Mouse (Mus musculus) midbrain, embryonic 10.5 days (tissue): Measurements from ENCODE around the gene Senp6. TPM values are rescaled to one million over a fixed set of nuclear protein-coding genes. Genes with fewer than 3 reads are reported as not detected.
A peak's percentile ranks its signal among the peaks of the same experiment; 100 is the strongest.
"Not testable (repeated sequence)": the region's sequence is repeated elsewhere in the genome, so short reads cannot be mapped to it uniquely, and the experiment has no call there.

Source experiments
- DNase-seq: peaks from one replicate; pipeline ENCODE4 v3.0.0-alpha.2; 2017; ENCODE audit warnings: low spot score
- H3K27ac ChIP-seq: fragments of 300-500 bp; sonication (generic); replicated peaks from 2 replicates; pipeline ENCODE4 v1.5.1; 2016; ENCODE audit warnings: mild to moderate bottlenecking
- H3K27me3 ChIP-seq: fragments of 300-500 bp; sonication (generic); 2 replicates; pipeline ENCODE4 v1.6.1; 2016; ENCODE audit warnings: low read depth, mild to moderate bottlenecking; ENCODE audit not compliant: poor library complexity, severe bottlenecking
- H3K36me3 ChIP-seq: fragments of 300-500 bp; sonication (generic); 2 replicates; pipeline ENCODE4 v1.6.1; 2016; ENCODE audit warnings: mild to moderate bottlenecking, moderate library complexity
- H3K4me1 ChIP-seq: fragments of 300-500 bp; sonication (generic); 2 replicates; pipeline ENCODE4 v1.6.1; 2016
- H3K4me3 ChIP-seq: fragments of 300-500 bp; sonication (generic); 2 replicates; pipeline ENCODE4 v1.5.1; 2016; ENCODE audit warnings: mild to moderate bottlenecking, moderate library complexity
- H3K9me3 ChIP-seq: fragments of 300-500 bp; sonication (generic); replicated peaks from 2 replicates; pipeline ENCODE4 v1.6.1; 2016; ENCODE audit warnings: mild to moderate bottlenecking
- WGBS: fragments of 180-500 bp; shearing (Covaris S2); methylation state at CpG from one replicate; pipeline ENCODE4 v1.1.7; 2016; 5-methylcytosine and 5-hydroxymethylcytosine counted together
- polyA plus RNA-seq: library from polyadenylated mRNA; unstranded; fragments of >200 nt; fragmentation: Nextera tagmentation; extraction: Ambion mirVana; gene quantifications from 2 replicates; pipeline ENCODE4 v1.2.1, GENCODE M21; 2016

Senp6 gene
- polyA plus RNA-seq = 43.1 and 47.9 TPM in 2 replicates

DNA sequence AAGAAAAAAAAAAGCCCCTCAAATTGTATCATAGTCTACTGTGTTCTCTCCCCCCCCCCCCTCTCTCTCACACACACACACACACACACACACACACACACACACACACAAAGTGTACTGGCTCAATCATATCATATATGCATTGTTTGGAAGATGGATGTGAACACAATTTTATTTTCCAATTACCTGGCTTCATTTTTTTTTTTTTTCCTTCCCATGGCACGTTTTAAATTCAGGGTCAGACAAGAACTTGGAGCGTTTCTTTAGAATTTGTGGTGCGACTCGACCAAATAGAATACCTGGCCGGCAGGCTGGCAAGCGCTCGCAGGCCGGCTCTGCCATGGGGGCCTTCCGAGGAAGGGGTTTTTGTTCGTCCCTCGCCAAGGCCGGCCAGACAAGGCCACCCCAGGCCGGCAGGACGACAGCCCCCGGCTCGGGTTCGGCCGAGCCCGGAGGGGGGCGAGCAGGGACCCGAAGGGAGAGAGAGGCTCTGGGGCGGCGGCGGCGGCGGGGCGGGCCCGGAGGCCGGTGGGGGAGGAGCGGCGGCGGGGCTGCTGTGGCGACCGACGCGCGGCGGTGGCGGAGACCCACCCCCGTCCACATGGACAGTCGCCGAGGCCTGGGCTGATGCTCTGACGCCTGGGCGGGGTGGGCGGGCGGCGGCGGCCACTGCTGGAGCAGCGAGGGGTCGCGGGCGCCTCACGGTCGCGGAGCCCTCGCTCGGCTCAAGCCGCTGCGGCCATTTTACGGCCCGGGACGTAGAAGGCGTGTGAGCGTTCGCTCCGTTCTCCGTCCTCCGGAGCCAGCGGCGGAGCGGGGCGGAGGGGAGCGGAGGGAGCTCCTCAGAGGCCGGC, at the start of gene Senp6:
Gene Senp6, plus strand, starts transcription at position 537 of the 854 bp plus-strand sequence.
- under 1% methylated on average over 57 of the region's 74 CpGs for WGBS
- Histone ChIP-seq H3K4me3 (peak within 1 kb of the TSS; percentile 98), H3K27me3 (no peaks in the 10 kb centered on the region), H3K9me3 (peaks cover 11% of the 10 kb centered on the region), H3K27ac (peak within 1 kb of the TSS; percentile 100), H3K4me1 (peaks cover 19% of the 10 kb centered on the region), H3K36me3 (peaks cover 3% of the 10 kb centered on the region; the same call in 1 of the 2 replicates)
- DNase-seq = peak; percentile 88

DNA sequence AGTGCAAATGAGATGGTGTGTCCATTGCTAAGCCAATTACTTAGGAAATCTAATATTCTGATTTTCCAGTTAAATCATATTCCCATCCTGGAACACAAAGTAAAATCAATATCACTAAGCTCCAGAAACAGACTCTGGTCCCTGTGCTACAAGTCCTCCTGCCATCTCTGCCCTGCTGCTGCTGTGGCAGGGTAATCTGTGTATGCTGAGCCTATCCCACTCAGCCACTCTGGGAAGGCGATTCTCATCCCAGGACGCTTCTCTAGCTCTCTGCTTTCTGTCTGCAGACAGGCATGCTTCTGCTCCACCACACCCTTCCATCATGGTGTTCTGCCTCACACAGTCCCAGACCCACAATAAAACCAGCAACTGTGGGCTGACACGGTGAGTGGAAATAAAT, 46.3 kb upstream of the Senp6 start:
- Histone ChIP-seq H3K9me3 (no peaks in the 10 kb centered on the region), H3K4me1 (0 out of 2 replicates have a peak, but pooled peaks cover 3% of the 10 kb centered on the region), H3K4me3 (no peak overlapping the region), H3K27ac (no peak overlapping the region), H3K27me3 (no peaks in the 10 kb centered on the region), H3K36me3 (no peaks in the 10 kb centered on the region)
- no peak for DNase-seq
- 71% methylated on average over 3 of the region's 3 CpGs for WGBS

GRCm38 (mm10) chr9:80021648-80022047, 45.1 kb upstream of the Senp6 start:
- Histone ChIP-seq H3K36me3 (no peaks in the 10 kb centered on the region), H3K27ac (no peak overlapping the region), H3K4me3 (no peak overlapping the region), H3K9me3 (no peaks in the 10 kb centered on the region), H3K4me1 (0 out of 2 replicates have a peak, but pooled peaks cover 3% of the 10 kb centered on the region), H3K27me3 (no peaks in the 10 kb centered on the region)
- no peak for DNase-seq
- 50% methylated on average over 1 of the region's 1 CpGs for WGBS

- no peaks in the 10 kb centered on the region for H3K36me3 ChIP-seq
- H3K4me1 ChIP-seq = 0 out of 2 replicates have a peak, but pooled peaks cover 3% of the 10 kb centered on the region
- H3K4me3 ChIP-seq = no peak overlapping the region
- no peaks in the 10 kb centered on the region for H3K9me3 ChIP-seq
- no peak for DNase-seq
- no peaks in the 10 kb centered on the region for H3K27me3 ChIP-seq
- H3K27ac ChIP-seq = peak overlapping the region; percentile 33; the same call in 1 of the 2 replicates
- WGBS = 78% methylated on average over 8 of the region's 8 CpGs
Measured at GRCm38 (mm10) chr9:80022821-80023220, 43.9 kb upstream of the Senp6 start.

GRCm38 (mm10) chr9:80025347-80025746, 41.4 kb upstream of the Senp6 start:
- not testable (repeated sequence) for H3K4me3 ChIP-seq, H3K9me3 ChIP-seq, H3K36me3 ChIP-seq, H3K27me3 ChIP-seq, H3K4me1 ChIP-seq, DNase-seq, H3K27ac ChIP-seq
- 97% methylated on average over 5 of the region's 5 CpGs for WGBS

GRCm38 (mm10) chr9:80026017-80026416, 40.7 kb upstream of the Senp6 start:
- H3K4me3 ChIP-seq = no peak overlapping the region
- no peaks in the 10 kb centered on the region for H3K36me3 ChIP-seq
- DNase-seq = peak; percentile 65
- no peaks in the 10 kb centered on the region for H3K9me3 ChIP-seq
- no peaks in the 10 kb centered on the region for H3K27me3 ChIP-seq
- H3K4me1 ChIP-seq = 0 out of 2 replicates have a peak, but pooled peaks cover 3% of the 10 kb centered on the region
- H3K27ac ChIP-seq = no peak overlapping the region
- WGBS = 11% methylated on average over 2 of the region's 2 CpGs

GRCm38 (mm10) chr9:80026581-80027021, 40.1 kb upstream of the Senp6 start:
- DNase-seq = no peak
- Histone ChIP-seq H3K27me3 (no peaks in the 10 kb centered on the region), H3K4me3 (no peak overlapping the region), H3K27ac (no peak overlapping the region), H3K9me3 (no peaks in the 10 kb centered on the region), H3K36me3 (no peaks in the 10 kb centered on the region), H3K4me1 (0 out of 2 replicates have a peak, but pooled peaks cover 3% of the 10 kb centered on the region)
- 82% methylated on average over 6 of the region's 6 CpGs for WGBS

GRCm38 (mm10) chr9:80037262-80037996, 29.3 kb upstream of the Senp6 start:
- Histone ChIP-seq H3K4me3 (no peak overlapping the region), H3K27ac (no peak overlapping the region), H3K9me3 (no peaks in the 10 kb centered on the region), H3K4me1 (peaks cover 10% of the 10 kb centered on the region), H3K36me3 (no peaks in the 10 kb centered on the region), H3K27me3 (no peaks in the 10 kb centered on the region)
- DNase-seq = no peak
- 91% methylated on average over 13 of the region's 13 CpGs for WGBS

GRCm38 (mm10) chr9:80037997-80038383, 28.7 kb upstream of the Senp6 start:
- H3K9me3 ChIP-seq = no peaks in the 10 kb centered on the region
- no peaks in the 10 kb centered on the region for H3K27me3 ChIP-seq
- no peak for DNase-seq
- H3K4me3 ChIP-seq = no peak overlapping the region
- H3K36me3 ChIP-seq = no peaks in the 10 kb centered on the region
- peaks cover 10% of the 10 kb centered on the region for H3K4me1 ChIP-seq
- no peak overlapping the region for H3K27ac ChIP-seq

DNA sequence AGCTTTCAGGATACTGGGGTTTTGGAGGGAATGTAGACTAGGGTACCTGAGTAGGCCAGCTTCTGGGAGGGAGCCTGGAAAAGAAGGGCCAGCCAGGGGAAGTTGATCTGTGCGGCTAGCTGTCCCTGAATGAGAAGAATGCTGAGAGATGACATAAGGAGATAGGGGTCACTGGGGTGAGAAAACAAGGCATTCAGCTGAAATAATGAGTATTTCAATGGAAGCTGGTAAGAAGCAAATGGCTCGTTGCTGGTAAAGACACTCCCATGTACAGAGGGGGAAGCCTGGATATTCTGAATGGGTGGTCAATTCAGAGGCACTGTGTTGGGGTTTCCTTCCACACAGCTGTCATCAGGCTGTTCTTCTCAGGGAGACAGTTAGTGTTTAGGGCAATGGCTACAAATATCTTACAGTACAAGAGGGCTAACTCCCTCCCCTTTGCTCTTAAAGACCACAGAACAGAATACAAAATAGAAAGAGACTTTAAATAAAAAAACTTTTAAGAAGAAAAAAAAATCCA, 27.3 kb upstream of the Senp6 start:
- no peaks in the 10 kb centered on the region for H3K36me3 ChIP-seq
- H3K9me3 ChIP-seq = no peaks in the 10 kb centered on the region
- DNase-seq = no peak
- H3K4me1 ChIP-seq = peaks cover 10% of the 10 kb centered on the region
- H3K4me3 ChIP-seq = no peak overlapping the region
- H3K27ac ChIP-seq = no peak overlapping the region; the same call in 1 of the 2 replicates
- H3K27me3 ChIP-seq = no peaks in the 10 kb centered on the region
- WGBS = 11% methylated on average over 2 of the region's 2 CpGs

GRCm38 (mm10) chr9:80044301-80044700, 22.4 kb upstream of the Senp6 start:
- not testable (repeated sequence) for H3K4me3 ChIP-seq, DNase-seq, H3K27ac ChIP-seq, H3K27me3 ChIP-seq, H3K9me3 ChIP-seq, H3K36me3 ChIP-seq, H3K4me1 ChIP-seq
- 85% methylated on average over 4 of the region's 4 CpGs for WGBS

DNA sequence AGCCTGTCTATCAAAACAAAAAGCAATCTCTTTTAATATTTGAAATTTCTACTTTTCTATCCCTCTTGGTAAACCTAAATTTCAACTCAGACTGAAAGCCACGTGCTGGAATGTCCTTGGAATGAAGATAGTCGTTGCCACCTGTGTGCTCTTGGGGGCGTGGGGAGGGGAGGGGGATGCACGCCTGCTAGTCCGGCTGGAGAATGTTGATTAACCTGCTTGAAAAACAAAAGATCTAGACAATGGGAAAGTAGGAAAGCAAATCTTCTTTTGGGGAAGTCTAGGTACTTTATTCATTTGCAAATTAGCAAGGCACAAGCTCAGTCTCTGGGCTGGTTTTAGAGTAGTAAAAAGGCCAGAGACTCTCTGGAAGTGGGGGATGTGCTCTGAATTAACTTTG, 17.4 kb upstream of the Senp6 start:
- H3K4me3 ChIP-seq, H3K27ac ChIP-seq, H3K27me3 ChIP-seq, H3K9me3 ChIP-seq, H3K4me1 ChIP-seq, DNase-seq, H3K36me3 ChIP-seq: not testable (repeated sequence)
- 52% methylated on average over 5 of the region's 5 CpGs for WGBS
